Mouse (Mus musculus): Measurements from ENCODE around the gene Pnpla1. TPM values are rescaled to one million over a fixed set of nuclear protein-coding genes. Genes with fewer than 3 reads are reported as not detected.

The Pnpla1 gene
- polyA plus RNA-seq, 1 experiment from 2014 or later: not detected

- Histone ChIP-seq H3K27me3 (no peaks in the 10 kb centered on the region), H3K4me2 (no peak overlapping the region), H3K4me1 (replicated peaks) (peaks cover 13% of the 10 kb centered on the region), H3K9ac (peak overlapping the region; percentile 43; the same call in 1 of the 2 replicates), H3K27ac (no peak overlapping the region), H3K36me3 (no peaks in the 10 kb centered on the region), H3K9me3 (no peaks in the 10 kb centered on the region), H3K4me3 (no peak overlapping the region)
- 75% methylated on average over 19 of the region's 19 CpGs for WGBS
- no peak for ATAC-seq (ENCODE audit: low FRiP score)
Observed at GRCm38 (mm10) chr17:28934120-28934916, 76.1 kb downstream of the Pnpla1 start.

DNA sequence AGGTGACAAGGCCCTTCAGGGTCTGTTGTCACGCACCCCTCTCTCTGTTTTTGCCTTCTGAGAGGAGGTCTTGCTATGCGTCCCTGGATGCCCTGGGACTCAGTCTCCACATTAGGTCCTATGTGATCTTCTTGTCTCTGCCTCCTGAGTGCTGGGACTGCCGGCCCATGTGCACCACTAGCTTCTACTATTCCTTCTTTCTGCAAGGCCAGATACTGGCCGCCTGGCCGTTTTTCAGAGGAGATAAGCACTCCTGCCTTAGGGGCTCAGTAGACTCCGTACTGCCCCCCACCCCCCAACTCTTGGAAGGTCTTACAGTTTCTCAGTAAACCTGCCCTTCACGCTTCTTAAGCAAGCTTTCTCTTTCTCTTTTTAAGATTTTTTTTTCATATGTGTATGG, 77.9 kb downstream of the Pnpla1 start:
- H3K4me2 ChIP-seq: no peak overlapping the region
- H3K4me3 ChIP-seq: no peak overlapping the region
- H3K36me3 ChIP-seq: no peaks in the 10 kb centered on the region
- H3K27ac ChIP-seq: no peak overlapping the region
- H3K9me3 ChIP-seq: no peaks in the 10 kb centered on the region
- H3K27me3 ChIP-seq: no peaks in the 10 kb centered on the region
- ATAC-seq (ENCODE audit: low FRiP score): no peak
- no peaks in the 10 kb centered on the region for H3K4me1 ChIP-seq (replicated peaks)
- H3K9ac ChIP-seq: no peak overlapping the region
- 94% methylated on average over 7 of the region's 7 CpGs for WGBS

DNA sequence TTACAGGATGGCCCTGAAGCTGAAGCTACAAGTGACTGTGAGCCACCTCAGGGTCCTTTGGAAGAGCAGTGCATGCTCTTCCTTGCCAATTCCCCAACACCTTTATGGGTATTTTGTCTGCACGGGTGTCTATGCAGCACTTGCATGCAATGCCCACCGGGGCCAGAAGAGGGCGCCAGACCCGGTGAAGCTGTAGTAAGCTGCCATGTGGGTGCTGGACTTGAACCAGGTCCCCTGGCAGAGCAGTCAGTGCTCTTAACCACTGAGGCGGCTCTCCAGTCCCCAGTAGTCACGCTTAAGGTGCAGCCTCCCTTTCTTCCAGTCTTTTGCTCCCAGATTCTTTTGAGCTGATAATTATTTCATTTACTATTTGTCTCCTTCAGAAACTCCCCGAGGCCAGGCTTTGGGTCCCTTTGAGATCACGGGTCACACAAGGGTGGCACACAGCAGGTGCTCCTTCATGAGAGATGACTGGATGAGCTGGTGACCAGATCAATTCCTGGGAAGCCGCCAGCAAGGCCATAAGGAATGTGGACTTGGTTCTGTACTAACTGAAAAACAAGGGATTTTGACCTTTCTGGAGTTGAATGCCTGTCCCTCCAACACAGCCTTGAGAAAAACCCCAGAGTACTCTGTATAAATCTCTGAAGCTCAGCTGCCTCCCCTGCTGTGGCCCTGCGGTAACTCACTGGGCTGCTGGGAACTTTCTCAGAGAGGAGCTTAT, 78.6 kb downstream of the Pnpla1 start:
- no peak overlapping the region for H3K9ac ChIP-seq
- no peaks in the 10 kb centered on the region for H3K9me3 ChIP-seq
- WGBS: 83% methylated on average over 10 of the region's 10 CpGs
- H3K4me3 ChIP-seq: no peak overlapping the region
- no peaks in the 10 kb centered on the region for H3K27me3 ChIP-seq
- no peaks in the 10 kb centered on the region for H3K36me3 ChIP-seq
- no peak for ATAC-seq (ENCODE audit: low FRiP score)
- no peak overlapping the region for H3K4me2 ChIP-seq
- H3K27ac ChIP-seq: no peak overlapping the region
- no peaks in the 10 kb centered on the region for H3K4me1 ChIP-seq (replicated peaks)

Other genes starting within 250 kb of the Pnpla1 start
- 105 and 107 TPM in 2 replicates for gene Srpk1, start 235.7 kb upstream of the Pnpla1 start, polyA plus RNA-seq (2015; fragmentation: Nextera tagmentation; extraction: Ambion mirVana)
- 1.00 and 1.1 TPM in 2 replicates for gene Slc26a8, start 168.2 kb upstream of the Pnpla1 start, polyA plus RNA-seq (2015; fragmentation: Nextera tagmentation; extraction: Ambion mirVana)
- gene Mapk14, start 167.1 kb upstream of the Pnpla1 start, polyA plus RNA-seq (2015; fragmentation: Nextera tagmentation; extraction: Ambion mirVana): 25.3 and 26.9 TPM in 2 replicates
- 2.2 and 3.3 TPM in 2 replicates for gene AC170998.1, start 132.3 kb upstream of the Pnpla1 start, polyA plus RNA-seq (2015; fragmentation: Nextera tagmentation; extraction: Ambion mirVana)
- 0.93 and 1.2 TPM in 2 replicates for gene Mapk13, start 89.1 kb upstream of the Pnpla1 start, polyA plus RNA-seq (2015; fragmentation: Nextera tagmentation; extraction: Ambion mirVana)
- gene Brpf3, start 57.3 kb upstream of the Pnpla1 start, polyA plus RNA-seq (2015; fragmentation: Nextera tagmentation; extraction: Ambion mirVana): 7.6 and 9.7 TPM in 2 replicates
- 0.31 and 0.57 TPM in 2 replicates for gene 4930539E08Rik, start 56.9 kb downstream of the Pnpla1 start, polyA plus RNA-seq (2015; fragmentation: Nextera tagmentation; extraction: Ambion mirVana)
- 0.19 TPM in 1 of 2 replicates, not detected in the other for gene Pxt1, start 85.4 kb downstream of the Pnpla1 start, polyA plus RNA-seq (2015; fragmentation: Nextera tagmentation; extraction: Ambion mirVana)
- gene Kctd20, start 93.5 kb downstream of the Pnpla1 start, polyA plus RNA-seq (2015; fragmentation: Nextera tagmentation; extraction: Ambion mirVana): 96.0 and 96.7 TPM in 2 replicates
- 111 and 122 TPM in 2 replicates for gene Stk38, start 149.6 kb downstream of the Pnpla1 start, polyA plus RNA-seq (2015; fragmentation: Nextera tagmentation; extraction: Ambion mirVana)
- 506 and 515 TPM in 2 replicates for gene Srsf3, start 174.2 kb downstream of the Pnpla1 start, polyA plus RNA-seq (2015; fragmentation: Nextera tagmentation; extraction: Ambion mirVana)
- 56.5 and 56.9 TPM in 2 replicates for gene Cdkn1a, start 232.6 kb downstream of the Pnpla1 start, polyA plus RNA-seq (2015; fragmentation: Nextera tagmentation; extraction: Ambion mirVana)